Mouse (Mus musculus): Measurements from ENCODE around the gene Smg5.
"Not testable (repeated sequence)": the region's sequence is repeated elsewhere in the genome, so short reads cannot be mapped to it uniquely, and the experiment has no call there.

Smg5 gene

DNA sequence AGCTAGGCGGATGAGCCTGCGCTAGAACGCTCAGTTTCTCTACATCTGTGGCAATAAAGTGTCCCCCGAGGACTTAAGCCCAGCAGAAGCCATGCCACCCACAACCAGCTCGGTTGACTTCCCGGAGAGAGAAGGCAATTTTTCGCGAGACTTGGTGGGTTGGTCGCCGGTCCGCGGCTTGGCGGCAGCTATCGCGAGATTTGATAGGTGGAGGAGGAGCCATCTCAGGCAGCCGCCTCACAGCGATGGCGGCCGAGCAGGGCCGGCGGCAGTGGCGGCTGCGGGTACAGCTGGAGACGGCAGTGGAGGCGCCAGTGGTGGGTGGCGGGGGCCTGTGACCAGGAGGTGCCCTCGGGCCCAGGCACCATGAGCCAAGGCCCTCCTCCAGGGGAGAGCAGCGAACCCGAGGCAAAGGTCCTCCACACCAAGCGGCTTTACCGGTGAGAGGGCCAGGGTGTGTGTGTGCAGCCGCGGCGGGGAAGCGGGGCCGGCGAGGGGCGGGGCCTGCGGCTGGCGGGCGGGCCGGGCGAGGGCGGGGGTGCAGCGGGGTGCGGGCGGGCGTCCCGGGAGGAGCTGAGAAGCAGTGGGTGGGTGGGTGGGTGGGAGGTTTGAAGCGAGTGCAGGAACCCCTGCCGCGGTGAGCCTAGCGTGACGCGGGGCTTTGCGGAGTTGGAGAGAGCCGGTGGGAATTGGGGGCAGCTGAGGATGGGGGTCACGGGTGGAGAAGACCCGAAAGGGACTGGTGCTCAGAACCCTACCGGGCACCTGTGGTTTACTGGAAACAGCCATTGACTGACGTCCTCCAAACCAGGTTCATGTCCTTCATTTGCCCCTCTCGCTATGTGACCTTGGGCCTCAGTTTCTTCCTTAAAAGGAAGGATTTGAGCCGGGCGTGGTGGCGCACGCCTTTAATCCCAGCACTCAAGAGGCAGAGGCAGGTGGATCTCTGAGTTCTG is at the start of gene Smg5, which contains the start of gene Tmem79:
Gene Smg5, plus strand, starts transcription at position 203 of the 956 bp plus-strand sequence.
Gene Tmem79, minus strand, starts transcription at position 91 of the 956 bp plus-strand sequence.
- peak; percentile 95 to 96 for DNase-seq (ENCODE audit: low spot score in 2 of 2)

DNA sequence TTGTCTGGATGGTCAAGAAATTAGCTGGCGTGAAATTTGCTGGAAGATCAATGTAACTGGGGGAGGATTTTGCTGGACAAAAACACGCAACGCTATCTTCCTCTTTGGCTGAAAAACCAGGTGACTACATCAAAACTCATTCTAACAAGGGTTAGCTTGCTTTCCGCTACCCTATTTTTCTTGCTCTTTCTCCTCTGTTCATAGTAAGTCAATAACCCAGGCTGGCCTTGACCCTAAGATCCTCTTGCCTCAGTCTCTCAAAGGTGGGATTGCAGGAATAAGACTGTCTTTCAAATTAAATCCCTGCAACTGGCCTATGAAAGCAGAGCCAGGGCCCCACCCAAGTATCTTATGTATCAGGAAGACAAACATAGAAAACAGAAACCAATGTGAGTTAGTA is 49.0 kb upstream of the Smg5 start, which contains the start of gene Gm38392:
Gene Gm38392, minus strand, starts transcription at position 101 of the 400 bp plus-strand sequence.
- DNase-seq (ENCODE audit: low spot score in 2 of 2) = no peak

DNA sequence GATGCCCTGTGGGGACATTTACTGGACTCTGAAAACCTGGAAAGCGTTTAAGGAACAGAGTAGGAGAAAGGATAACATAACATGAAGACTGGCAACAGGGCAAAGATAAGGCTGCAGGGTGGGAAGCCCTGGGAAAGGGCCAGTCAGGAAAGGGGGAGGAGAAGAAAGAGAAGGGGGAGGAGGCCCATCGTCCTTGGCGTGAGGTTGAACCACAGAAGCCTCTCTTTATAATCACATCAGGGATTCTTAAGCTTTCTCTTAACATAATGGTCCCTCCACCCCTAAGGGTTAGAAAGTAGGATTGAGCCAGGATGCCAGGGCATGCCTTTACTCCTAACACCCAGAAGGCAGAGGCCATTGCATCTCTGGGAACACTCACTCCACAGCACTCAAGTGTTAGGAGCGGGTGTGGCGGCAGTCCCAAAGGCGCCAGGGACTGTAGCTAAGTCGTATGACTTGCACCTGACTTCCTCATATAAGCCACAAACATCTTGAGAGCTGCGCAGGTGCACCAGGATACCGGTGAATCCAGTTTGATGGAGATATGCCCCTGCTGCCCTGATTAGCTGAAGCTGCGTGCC is 47.8 kb upstream of the Smg5 start:
- DNase-seq (ENCODE audit: low spot score in 2 of 2) = not testable (repeated sequence)

GRCm38 (mm10) chr3:88291970-88292369 is 44.1 kb upstream of the Smg5 start:
- DNase-seq (ENCODE audit: low spot score in 2 of 2) = peak; percentile 4 to 8

DNA sequence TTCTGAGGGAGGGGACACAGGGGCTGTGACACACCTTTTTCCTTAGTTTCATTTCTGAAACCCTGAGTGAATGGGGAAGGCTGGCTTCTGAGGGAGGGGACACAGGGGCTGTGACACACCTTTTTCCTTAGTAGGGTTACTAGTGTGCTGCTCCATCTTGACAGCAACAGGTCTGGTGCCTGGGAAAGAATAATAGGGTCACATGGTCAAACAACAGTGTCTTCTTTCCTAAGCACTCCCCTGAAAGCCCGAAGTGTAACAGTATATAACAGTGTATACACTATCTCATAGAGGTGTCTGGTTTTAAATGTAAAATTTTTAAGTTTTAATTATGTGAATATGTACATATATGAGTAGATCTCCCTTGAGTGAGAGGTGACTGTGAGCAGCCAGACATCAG is 40.8 kb upstream of the Smg5 start:
- not testable (repeated sequence) for DNase-seq (ENCODE audit: low spot score in 2 of 2)

DNA sequence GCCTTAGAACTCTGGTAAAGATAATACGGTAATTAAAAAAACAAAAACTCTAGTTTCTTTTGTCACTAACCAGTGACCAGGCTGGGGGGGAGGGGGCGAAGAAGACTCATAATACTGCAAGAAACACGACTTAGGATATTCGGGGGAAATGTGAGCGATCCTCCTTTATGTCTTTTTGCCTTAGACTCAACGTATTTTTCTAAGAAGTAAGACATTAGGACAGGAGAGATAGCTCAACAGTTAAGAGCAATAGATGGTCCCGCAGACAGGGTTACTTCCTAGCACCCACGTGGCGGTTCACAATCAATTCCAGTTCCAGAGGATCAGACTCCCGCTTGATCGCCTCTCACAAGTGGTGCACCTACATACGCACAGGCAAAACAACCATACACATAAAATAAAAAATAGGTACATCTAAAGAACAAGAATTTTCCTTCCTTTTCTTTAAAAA is 39.9 kb upstream of the Smg5 start:
- no peak for DNase-seq (ENCODE audit: low spot score in 2 of 2)

- DNase-seq (ENCODE audit: low spot score in 2 of 2) = peak; percentile 88 to 95
These were observed 39.3 kb upstream of the Smg5 start, which contains the start of the genes Tsacc and Cct3 for GRCm38 (mm10) chr3:88296561-88297318. Gene Tsacc, minus strand, starts transcription at chr3:88296999. Gene Cct3, plus strand, starts transcription at chr3:88297116.

GRCm38 (mm10) chr3:88297321-88297851 is 38.7 kb upstream of the Smg5 start:
- no peak for DNase-seq (ENCODE audit: low spot score in 2 of 2)

- no peak for DNase-seq (ENCODE audit: low spot score in 2 of 2)
These were observed 36.9 kb upstream of the Smg5 start for GRCm38 (mm10) chr3:88299172-88299571.

- DNase-seq (ENCODE audit: low spot score in 2 of 2) = peak; percentile 39 to 62
These were observed 11.1 kb upstream of the Smg5 start, which contains the start of gene Glmp for GRCm38 (mm10) chr3:88324951-88325405. Gene Glmp, plus strand, starts transcription at chr3:88325023.

- no peak for DNase-seq (ENCODE audit: low spot score in 2 of 2)
These were observed 7.1 kb upstream of the Smg5 start for GRCm38 (mm10) chr3:88328956-88329355.

GRCm38 (mm10) chr3:88331282-88331681 is 4.8 kb upstream of the Smg5 start:
- DNase-seq (ENCODE audit: low spot score in 2 of 2) = no peak

DNA sequence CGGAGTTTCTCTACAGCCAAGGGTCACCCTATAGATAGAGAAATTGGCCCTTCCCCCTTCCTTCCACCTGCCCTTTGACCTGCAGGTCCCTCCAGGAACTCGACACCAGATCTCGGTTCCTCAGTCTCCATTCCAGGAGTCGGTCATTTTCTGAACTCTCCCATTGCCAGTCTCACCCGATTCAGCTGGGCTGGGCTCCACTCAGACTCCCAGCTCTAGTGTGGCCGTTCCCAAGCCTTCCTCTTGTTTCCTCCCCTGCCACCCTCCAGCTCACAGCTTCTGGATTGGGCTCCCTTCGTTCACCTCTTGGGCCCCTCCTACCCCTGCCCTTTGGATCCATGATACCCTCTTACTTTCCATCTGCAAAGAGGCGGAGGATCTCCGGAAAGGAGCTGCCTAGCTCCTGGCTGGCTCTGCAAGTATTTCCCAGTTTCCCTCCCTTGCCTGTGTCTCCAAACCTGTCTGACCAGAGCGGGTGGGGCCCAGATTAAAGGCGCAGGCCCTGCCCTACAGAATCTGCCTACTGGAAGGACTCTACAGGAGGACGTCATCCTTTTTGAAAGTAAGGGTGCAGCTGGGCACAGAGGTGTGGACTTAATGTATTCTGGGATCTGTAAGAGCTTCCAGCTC is 1.9 kb upstream of the Smg5 start:
- peak; percentile 59 to 71 for DNase-seq (ENCODE audit: low spot score in 2 of 2)

DNA sequence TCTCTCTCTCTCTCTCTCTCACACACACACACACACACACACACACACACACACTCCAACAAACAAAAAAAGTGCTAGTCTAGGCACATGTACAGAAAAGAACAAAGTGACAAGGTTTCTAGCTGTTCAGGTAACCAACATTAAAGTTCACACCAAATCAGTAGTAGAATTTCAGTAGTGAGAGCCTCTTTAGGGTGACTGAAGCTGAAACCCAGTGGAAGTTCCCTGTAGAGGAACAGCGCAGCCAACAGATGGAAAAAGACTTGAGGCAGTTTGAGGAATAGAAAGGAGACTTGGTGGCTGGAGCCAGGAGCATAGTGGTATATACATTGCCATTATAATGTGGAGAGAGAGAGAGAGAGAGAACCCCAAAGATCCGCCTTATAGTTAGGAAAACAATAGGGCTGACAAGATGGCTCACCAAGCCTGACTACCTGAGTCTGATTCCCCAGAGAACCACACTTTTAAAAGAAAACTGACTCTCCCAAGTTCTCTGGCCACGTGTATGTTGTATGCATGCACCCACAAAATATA is 1.1 kb upstream of the Smg5 start:
- no peak for DNase-seq (ENCODE audit: low spot score in 2 of 2)

GRCm38 (mm10) chr3:88335436-88336053 is 515 bp upstream of the Smg5 start:
- peak in 1 of 2 experiments; percentile 25 for DNase-seq (ENCODE audit: low spot score in 2 of 2)

GRCm38 (mm10) chr3:88337367-88338020 is 1.4 kb downstream of the Smg5 start:
- no peak for DNase-seq (ENCODE audit: low spot score in 2 of 2)

GRCm38 (mm10) chr3:88338316-88338715 is 2.3 kb downstream of the Smg5 start:
- no peak for DNase-seq (ENCODE audit: low spot score in 2 of 2)

GRCm38 (mm10) chr3:88339006-88339405 is 2.9 kb downstream of the Smg5 start:
- DNase-seq (ENCODE audit: low spot score in 2 of 2) = no peak

- DNase-seq (ENCODE audit: low spot score in 2 of 2) = no peak
These were observed 14.7 kb downstream of the Smg5 start for GRCm38 (mm10) chr3:88350732-88351131.

GRCm38 (mm10) chr3:88352907-88353306 is 16.8 kb downstream of the Smg5 start:
- no peak for DNase-seq (ENCODE audit: low spot score in 2 of 2)

All from urinary bladder, postnatal 36 days (tissue).